Mouse (Mus musculus) G1E (cell line): ENCODE data around the gene Prm1.

ENCODE experiments used
- CTCF ChIP-seq: IDR thresholded peaks from 2 replicates; pipeline ENCODE4 v1.5.1; 2012; ENCODE audit warnings: low read depth, low read length, inconsistent platforms, mixed read lengths
- GATA1 ChIP-seq: IDR thresholded peaks from 2 replicates; pipeline ENCODE4 v1.6.1; 2012; ENCODE audit warnings: borderline replicate concordance, low read length, inconsistent platforms, mixed read lengths
- GATA2 ChIP-seq: IDR thresholded peaks from 2 replicates; pipeline ENCODE4 v1.6.1; 2012; ENCODE audit warnings: low read depth, low read length, inconsistent platforms, borderline replicate concordance
- POLR2AphosphoS5 ChIP-seq: IDR thresholded peaks from 2 replicates; pipeline ENCODE4 v1.6.1; 2012; ENCODE audit warnings: low read depth, low read length, inconsistent platforms; ENCODE audit not compliant: insufficient replicate concordance
- TAL1 ChIP-seq: conservative IDR thresholded peaks from 2 replicates; pipeline ENCODE4 v1.6.1; 2012; ENCODE audit warnings: low read depth, low read length, inconsistent platforms, mixed read lengths

DNA sequence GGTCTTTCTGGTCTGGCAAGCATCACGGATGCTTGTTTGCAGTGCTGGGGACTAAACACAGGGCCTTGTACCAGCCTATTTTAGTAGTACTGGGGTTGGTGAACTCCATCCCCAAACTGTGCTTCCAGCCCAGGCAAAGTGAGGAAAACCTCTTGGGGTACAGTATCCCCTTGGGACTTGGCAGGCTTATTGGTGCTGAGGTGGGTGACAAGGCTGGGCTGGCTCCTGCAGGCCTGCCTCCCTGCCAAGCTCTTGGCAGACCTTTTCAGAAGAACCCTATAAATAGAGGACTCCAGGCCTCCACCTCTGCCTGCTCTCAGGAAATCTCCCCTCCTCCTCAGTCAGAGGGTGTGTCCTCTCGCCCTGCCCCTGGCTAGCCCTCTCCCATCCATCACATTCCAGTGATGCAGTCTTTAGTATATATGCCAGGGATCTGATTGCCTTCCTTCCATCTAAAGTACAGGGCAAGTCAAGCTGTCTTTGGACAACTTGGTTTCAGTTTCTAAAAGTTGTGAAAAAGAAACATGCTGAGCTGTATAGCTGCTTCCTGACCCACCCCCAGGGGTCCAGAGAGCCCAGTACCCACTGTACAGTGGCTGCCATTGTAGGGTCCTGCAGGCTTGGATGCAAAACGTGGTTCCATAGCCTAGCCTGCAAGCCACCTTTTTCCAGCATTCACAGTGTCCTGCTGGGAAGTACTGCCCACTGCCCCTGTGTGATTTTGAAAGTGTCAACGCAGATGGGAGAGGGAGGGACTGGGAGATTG lies 18.7 kb downstream of the Prm1 start:
- TF ChIP-seq CTCF (no peak), TAL1 (no peak), GATA1 (no peak), POLR2AphosphoS5 (no peak), GATA2 (no peak)
